Mouse (Mus musculus) T-helper 1 cell (primary cell): ENCODE data around the gene Nell1.
"Not testable (repeated sequence)": the region's sequence is repeated elsewhere in the genome, so short reads cannot be mapped to it uniquely, and the experiment has no call there.

Source experiments
- in situ Hi-C: fragments of 300-600 bp; cut with MboI, MseI; formaldehyde crosslinking; loops from one replicate; pipeline ENCODE4 v1.15.1; 2025; ENCODE audit warnings: high pct_unique_total_duplicates

The Nell1 gene

GRCm38 (mm10) chr7:49974841-49975440, at the start of gene Nell1:
Gene Nell1, plus strand, starts transcription at chr7:49974864.
- in situ Hi-C loops = loop anchor here (5.0 to 25.0 kb wide), 2 partner anchors 1543 to 1862 kb away; no protein-coding TSS in a partner anchor

- in situ Hi-C loops = no loop called here
Measured at GRCm38 (mm10) chr7:49928571-49928970, 46.1 kb upstream of the Nell1 start.

GRCm38 (mm10) chr7:49929999-49930398, 44.7 kb upstream of the Nell1 start:
- in situ Hi-C loops = no loop called here

GRCm38 (mm10) chr7:49933386-49934115, 41.1 kb upstream of the Nell1 start:
- in situ Hi-C loops = not testable (repeated sequence)

- in situ Hi-C loops = no loop called here
Measured at GRCm38 (mm10) chr7:49936821-49937220, 37.8 kb upstream of the Nell1 start.

- in situ Hi-C loops = no loop called here
Measured at GRCm38 (mm10) chr7:49942023-49942422, 32.6 kb upstream of the Nell1 start.

- in situ Hi-C loops = no loop called here
Measured at GRCm38 (mm10) chr7:49942490-49942889, 32.2 kb upstream of the Nell1 start.

GRCm38 (mm10) chr7:49946691-49947090, 28.0 kb upstream of the Nell1 start:
- in situ Hi-C loops = loop anchor here (5.0 kb wide), 1 partner anchor 51 kb away; no protein-coding TSS in a partner anchor

GRCm38 (mm10) chr7:49953546-49954181, 21.0 kb upstream of the Nell1 start:
- in situ Hi-C loops = loop anchor here (10.0 to 25.0 kb wide), 2 partner anchors 1501 to 1884 kb away; no protein-coding TSS in a partner anchor

GRCm38 (mm10) chr7:49954834-49955233, 19.8 kb upstream of the Nell1 start:
- in situ Hi-C loops = loop anchor here (10.0 to 25.0 kb wide), 2 partner anchors 1500 to 1882 kb away; no protein-coding TSS in a partner anchor

- in situ Hi-C loops = loop anchor here (10.0 to 25.0 kb wide), 2 partner anchors 1498 to 1880 kb away; no protein-coding TSS in a partner anchor
Measured at GRCm38 (mm10) chr7:49957142-49957541, 17.5 kb upstream of the Nell1 start.

GRCm38 (mm10) chr7:49963764-49964163, 10.9 kb upstream of the Nell1 start:
- in situ Hi-C loops = loop anchor here (25.0 kb wide), 1 partner anchor 1874 kb away; no protein-coding TSS in a partner anchor

GRCm38 (mm10) chr7:49969516-49969915, 5.1 kb upstream of the Nell1 start:
- in situ Hi-C loops = loop anchor here (25.0 kb wide), 1 partner anchor 1868 kb away; no protein-coding TSS in a partner anchor

GRCm38 (mm10) chr7:49975441-49976121, 917 bp downstream of the Nell1 start:
- in situ Hi-C loops = no loop called here

- in situ Hi-C loops = no loop called here
Measured at GRCm38 (mm10) chr7:49981511-49982227, 7.0 kb downstream of the Nell1 start.

GRCm38 (mm10) chr7:49984698-49985097, 10.0 kb downstream of the Nell1 start:
- in situ Hi-C loops = no loop called here

- in situ Hi-C loops = no loop called here
Measured at GRCm38 (mm10) chr7:49985947-49986346, 11.3 kb downstream of the Nell1 start.

- in situ Hi-C loops = loop anchor here (5.0 kb wide), 1 partner anchor 52 kb away; no protein-coding TSS in a partner anchor
Measured at GRCm38 (mm10) chr7:49999321-49999720, 24.7 kb downstream of the Nell1 start.

GRCm38 (mm10) chr7:50005268-50005667, 30.6 kb downstream of the Nell1 start:
- in situ Hi-C loops = no loop called here

- in situ Hi-C loops = no loop called here
Measured at GRCm38 (mm10) chr7:50035187-50036153, 60.8 kb downstream of the Nell1 start.
